In the genomic region with DNA sequence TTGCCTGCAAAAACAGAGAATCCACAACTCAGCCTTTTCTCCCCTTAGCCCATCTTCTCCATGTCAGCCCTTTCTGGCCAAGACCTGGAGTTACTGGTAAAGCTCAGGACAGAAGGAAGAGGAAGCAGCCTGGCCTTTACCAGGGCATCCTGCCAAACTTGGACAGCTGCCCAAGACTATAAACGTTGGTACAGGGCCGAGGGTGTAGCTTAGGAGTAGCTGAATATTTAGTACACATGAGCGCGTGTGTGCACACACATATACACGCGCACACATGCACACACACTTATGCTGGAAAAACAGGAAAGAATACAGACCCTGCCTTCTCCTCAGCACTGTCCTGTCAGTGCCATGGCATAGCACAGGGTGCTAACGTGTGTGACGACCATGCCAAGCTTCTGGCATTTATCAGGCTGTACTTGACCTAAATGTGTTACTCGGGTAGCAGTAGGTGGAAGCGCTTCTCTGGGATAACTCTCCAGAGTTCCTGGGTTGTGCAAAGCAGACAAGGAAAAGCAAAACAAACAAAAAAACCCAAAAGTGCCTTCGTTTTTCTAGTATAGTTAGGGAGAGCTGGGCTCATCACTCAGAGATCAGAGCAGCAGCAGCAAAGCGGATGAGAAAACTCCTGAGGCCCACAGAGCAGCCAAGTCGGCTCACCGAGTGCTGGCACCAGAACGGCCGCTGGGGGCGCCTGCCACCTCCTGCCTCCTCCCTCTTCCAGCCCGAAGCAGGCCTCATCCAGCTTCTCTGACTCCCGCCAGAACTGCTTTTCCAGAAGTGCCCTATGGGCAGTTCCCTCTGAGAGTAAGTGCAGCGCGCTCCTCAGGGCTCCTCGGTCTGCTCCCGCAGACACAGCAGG, we compare ENCODE assay signal across 8 mouse cellular contexts. TPM values are rescaled to one million over a fixed set of nuclear protein-coding genes. Genes with fewer than 3 reads are reported as not detected.
DNase-seq lines count a peak whose midpoint lies in the region; ATAC-seq and TF ChIP-seq lines count a peak whose summit lies in the region.

No protein-coding gene starts in this region.

- DNase-seq in cerebellum, adult 18-20 months: peak; percentile 94 to 96
- peak; percentile 83 for DNase-seq in heart, postnatal 25 days (ENCODE audit: low spot score)
- peak; percentile 76 to 93 for DNase-seq in layer of hippocampus, adult 18-20 months (ENCODE audit: low spot score in 2 of 2)
- DNase-seq in lung, adult 2 months: peak; percentile 86
- DNase-seq in thymus, adult 2 months: peak; percentile 90

- WGBS in forebrain, embryonic 16.5 days: 18% methylated on average over 23 of the region's 23 CpGs
- 13% methylated on average over 23 of the region's 23 CpGs for WGBS in lung, adult 2 months
- WGBS in olfactory bulb, adult 2 months: 24% methylated on average over 23 of the region's 23 CpGs
- 45% methylated on average over 23 of the region's 23 CpGs for WGBS in thymus, adult 2 months

- H3K9me3 ChIP-seq in ES-Bruce4 (replicated peaks; ENCODE audit: control insufficient read depth, insufficient read depth, low read length, poor library complexity, severe bottlenecking): no peaks in the 10 kb centered on the region
- H3K9me3 ChIP-seq in forebrain, embryonic 16.5 days (ENCODE audit: control insufficient read depth, low read length): no peaks in the 10 kb centered on the region

- no peaks in the 10 kb centered on the region for H3K27me3 ChIP-seq in ES-Bruce4 (ENCODE audit: control insufficient read depth, insufficient read depth, low read length, poor library complexity, severe bottlenecking)
- H3K27me3 ChIP-seq in forebrain, embryonic 16.5 days (replicated peaks; ENCODE audit: control insufficient read depth, insufficient read depth, low read length): peaks cover 10% of the 10 kb centered on the region; the same call in 1 of the 2 replicates
- H3K27me3 ChIP-seq in thymus, adult 2 months (ENCODE audit: control insufficient read depth, insufficient read depth, low read length): no peaks in the 10 kb centered on the region

- H3K4me3 ChIP-seq in ES-Bruce4 (ENCODE audit: low read depth, low read length): no peak overlapping the region
- H3K4me3 ChIP-seq in forebrain, embryonic 16.5 days (replicated peaks; ENCODE audit: low read length): no peak overlapping the region
- no peak overlapping the region for H3K4me3 ChIP-seq in lung, adult 2 months (replicated peaks; ENCODE audit: extremely low read depth, low read depth, low read length)
- H3K4me3 ChIP-seq in olfactory bulb, adult 2 months (ENCODE audit: insufficient read depth, low read depth, low read length): no peak overlapping the region
- H3K4me3 ChIP-seq in thymus, adult 2 months (ENCODE audit: control insufficient read depth, insufficient read depth, low read length): peak overlapping the region; percentile 24

- H3K4me2 ChIP-seq in forebrain, embryonic 16.5 days (ENCODE audit: low read length): no peak overlapping the region

- TF ChIP-seq POLR2A in ES-Bruce4 (IDR thresholded peaks at IDR 0.05; ENCODE audit: insufficient read depth, low read length): no peak
- TF ChIP-seq POLR2A in lung, adult 2 months (IDR thresholded peaks at IDR 0.05; ENCODE audit: borderline replicate concordance, extremely low read depth, low read depth, low read length): no peak
- TF ChIP-seq POLR2A in olfactory bulb, adult 2 months (IDR thresholded peaks at IDR 0.05; ENCODE audit: insufficient read depth, low read depth, low read length): no peak
- no peak for TF ChIP-seq POLR2A in thymus, adult 2 months (IDR thresholded peaks at IDR 0.05; ENCODE audit: control insufficient read depth, extremely low read depth, insufficient read depth, low read length, poor library complexity)

- peak; percentile 67; the same call in 1 of the 2 replicates for TF ChIP-seq EP300 in ES-Bruce4 (IDR thresholded peaks at IDR 0.05; ENCODE audit: insufficient read depth, low read depth, low read length)

- ATAC-seq in forebrain, embryonic 16.5 days: peak; percentile 41

- intact Hi-C loops in heart, postnatal 25 days (cut with DNase I): loop anchor here (2.0 to 5.0 kb wide), 3 partner anchors 33 to 57 kb away; a partner anchor contains a TSS

- no peaks in the 10 kb centered on the region for H3K36me3 ChIP-seq in ES-Bruce4 (ENCODE audit: control insufficient read depth, insufficient read depth, low read length, poor library complexity, severe bottlenecking)
- H3K36me3 ChIP-seq in forebrain, embryonic 16.5 days (ENCODE audit: control insufficient read depth, insufficient read depth): no peaks in the 10 kb centered on the region
- no peaks in the 10 kb centered on the region for H3K36me3 ChIP-seq in thymus, adult 2 months (ENCODE audit: control insufficient read depth, insufficient read depth, low read length)

- peak; percentile 69 for TF ChIP-seq CTCF in ES-Bruce4 (IDR thresholded peaks at IDR 0.05; ENCODE audit: low read depth, low read length)
- TF ChIP-seq CTCF in lung, adult 2 months (IDR thresholded peaks at IDR 0.05; ENCODE audit: insufficient read depth, low read length): peak; percentile 67
- peak; percentile 69 for TF ChIP-seq CTCF in olfactory bulb, adult 2 months (IDR thresholded peaks at IDR 0.05; ENCODE audit: insufficient read depth, low read depth, low read length)
- TF ChIP-seq CTCF in thymus, adult 2 months (IDR thresholded peaks at IDR 0.05; ENCODE audit: borderline replicate concordance, control insufficient read depth, extremely low read depth, insufficient read depth, low read length, poor library complexity): peak; percentile 97

- H3K4me1 ChIP-seq in ES-Bruce4 (ENCODE audit: control insufficient read depth, insufficient read depth, low read length): peaks cover 21% of the 10 kb centered on the region
- H3K4me1 ChIP-seq in forebrain, embryonic 16.5 days (replicated peaks; ENCODE audit: control insufficient read depth, insufficient read depth, low read length): peaks cover 54% of the 10 kb centered on the region
- peaks cover 31% of the 10 kb centered on the region for H3K4me1 ChIP-seq in lung, adult 2 months (ENCODE audit: control insufficient read depth, insufficient read depth, low read length)
- H3K4me1 ChIP-seq in olfactory bulb, adult 2 months (ENCODE audit: control insufficient read depth, insufficient read depth, low read length): peaks cover 55% of the 10 kb centered on the region
- H3K4me1 ChIP-seq in thymus, adult 2 months (replicated peaks; ENCODE audit: control insufficient read depth, insufficient read depth, low read length): peaks cover 76% of the 10 kb centered on the region

- peak overlapping the region; percentile 10; the same call in 1 of the 2 replicates for H3K9ac ChIP-seq in ES-Bruce4 (ENCODE audit: low read depth, poor library complexity, severe bottlenecking)
- peak overlapping the region; percentile 37; the same call in 1 of the 2 replicates for H3K9ac ChIP-seq in forebrain, embryonic 16.5 days (replicated peaks; ENCODE audit: low read depth, low read length)

- no peak overlapping the region; the same call in 1 of the 2 replicates for H3K27ac ChIP-seq in ES-Bruce4 (ENCODE audit: insufficient read depth, low read length)
- H3K27ac ChIP-seq in forebrain, embryonic 16.5 days (ENCODE audit: low read length): peak overlapping the region; percentile 30; the same call in 1 of the 2 replicates
- H3K27ac ChIP-seq in olfactory bulb, adult 2 months (ENCODE audit: insufficient read depth, low read depth, low read length): 0 out of 2 replicates have a peak overlapping the region, but pooled peaks have one; percentile 12
- H3K27ac ChIP-seq in thymus, adult 2 months (ENCODE audit: control insufficient read depth, insufficient read depth, low read length): peak overlapping the region; percentile 68

RNA-seq across cellular contexts. Expression of a gene that starts 4.0 kb away (rescaled TPM):
- 21.7 and 22.1 TPM in 2 replicates for polyA plus RNA-seq in ES-Bruce4 (2011; ENCODE audit: insufficient read depth, insufficient read length, low read depth, missing spikeins)
- 1.3 and 1.5 TPM in 2 replicates for polyA plus RNA-seq in forebrain, embryonic 16.5 days (2015; fragmentation: Nextera tagmentation; extraction: Ambion mirVana)
- total RNA-seq in heart, postnatal 25 days (2021): 10 to 100 TPM in 1 of 2 experiments, 1 to 10 TPM in 1; 7.3 to 11.5 TPM
- total RNA-seq in layer of hippocampus, adult 18-20 months (2021): 1 to 10 TPM; 1.2 to 2.8 TPM
- 31.5 and 35.9 TPM in 2 replicates for polyA plus RNA-seq in lung, adult 2 months (2012; rRNA removed)
- polyA plus RNA-seq in olfactory bulb, adult 2 months (2012; ENCODE audit: insufficient read depth, insufficient read length, low replicate concordance, missing spikeins): not detected in 2 replicates
- polyA plus RNA-seq in thymus, adult 2 months (2012; rRNA removed): 67.3 and 80.9 TPM in 2 replicates

RNA-seq across cellular contexts. Expression of a gene that starts 52.5 kb away (rescaled TPM):
- 189 TPM in 2 replicates for polyA plus RNA-seq in ES-Bruce4 (2011; ENCODE audit: insufficient read depth, insufficient read length, low read depth, missing spikeins)
- polyA plus RNA-seq in forebrain, embryonic 16.5 days (2015; fragmentation: Nextera tagmentation; extraction: Ambion mirVana): 36.4 and 45.0 TPM in 2 replicates
- total RNA-seq in heart, postnatal 25 days (2021): 1 to 10 TPM; 1.9 to 2.2 TPM
- 1 to 10 TPM; 2.4 TPM for total RNA-seq in layer of hippocampus, adult 18-20 months (2021)
- 1.0 and 2.7 TPM in 2 replicates for polyA plus RNA-seq in lung, adult 2 months (2012; rRNA removed)
- not detected in 2 replicates for polyA plus RNA-seq in olfactory bulb, adult 2 months (2012; ENCODE audit: insufficient read depth, insufficient read length, low replicate concordance, missing spikeins)
- polyA plus RNA-seq in thymus, adult 2 months (2012; rRNA removed): 42.0 and 53.7 TPM in 2 replicates
